Mouse (Mus musculus) hindbrain, embryonic 13.5 days (tissue): Measurements from ENCODE around the gene Tirap. TPM values are rescaled to one million over a fixed set of nuclear protein-coding genes. Genes with fewer than 3 reads are reported as not detected.

ENCODE experiments used
- ATAC-seq: fragments of 200-750 bp; cut with Nextera tagmentation; 2 replicates; pipeline ENCODE4 v1.8.0; 2017; ENCODE audit warnings: moderate TSS enrichment; ENCODE audit not compliant: low FRiP score
- H3K27ac ChIP-seq: fragments of 300-500 bp; sonication (generic); 2 replicates; pipeline ENCODE4 v1.5.1; 2015; ENCODE audit warnings: inconsistent platforms, mild to moderate bottlenecking, moderate library complexity
- H3K27me3 ChIP-seq: fragments of 300-500 bp; sonication (generic); 2 replicates; pipeline ENCODE4 v1.6.1; 2015; ENCODE audit warnings: mild to moderate bottlenecking, inconsistent platforms
- H3K36me3 ChIP-seq: fragments of 300-500 bp; sonication (generic); 2 replicates; pipeline ENCODE4 v1.6.1; 2015; ENCODE audit warnings: mild to moderate bottlenecking, inconsistent platforms
- H3K4me1 ChIP-seq: fragments of 300-500 bp; sonication (generic); replicated peaks from 2 replicates; pipeline ENCODE4 v1.6.1; 2015; ENCODE audit warnings: inconsistent platforms
- H3K4me2 ChIP-seq: fragments of 300-500 bp; sonication (generic); 2 replicates; pipeline ENCODE4 v1.6.1; 2015; ENCODE audit warnings: inconsistent platforms, mild to moderate bottlenecking, moderate library complexity
- H3K4me3 ChIP-seq: fragments of 300-500 bp; sonication (generic); 2 replicates; pipeline ENCODE4 v1.5.1; 2015; ENCODE audit warnings: mild to moderate bottlenecking, inconsistent platforms
- H3K9ac ChIP-seq: fragments of 300-500 bp; sonication (generic); 2 replicates; pipeline ENCODE4 v1.6.1; 2015; ENCODE audit warnings: mild to moderate bottlenecking, inconsistent platforms
- H3K9me3 ChIP-seq: fragments of 300-500 bp; sonication (generic); 2 replicates; pipeline ENCODE4 v1.6.1; 2016; ENCODE audit warnings: inconsistent platforms
- WGBS: fragments of 180-500 bp; shearing (Covaris S2); methylation state at CpG from one replicate; pipeline ENCODE4 v1.1.7; 2015; 5-methylcytosine and 5-hydroxymethylcytosine counted together
- polyA plus RNA-seq: library from polyadenylated mRNA; unstranded; fragments of >200 nt; fragmentation: Nextera tagmentation; extraction: Ambion mirVana; gene quantifications from 2 replicates; pipeline ENCODE4 v1.2.1, GENCODE M21; 2015

Gene Tirap
- polyA plus RNA-seq, 1 experiment from 2014 or later = 6.4 TPM

DNA sequence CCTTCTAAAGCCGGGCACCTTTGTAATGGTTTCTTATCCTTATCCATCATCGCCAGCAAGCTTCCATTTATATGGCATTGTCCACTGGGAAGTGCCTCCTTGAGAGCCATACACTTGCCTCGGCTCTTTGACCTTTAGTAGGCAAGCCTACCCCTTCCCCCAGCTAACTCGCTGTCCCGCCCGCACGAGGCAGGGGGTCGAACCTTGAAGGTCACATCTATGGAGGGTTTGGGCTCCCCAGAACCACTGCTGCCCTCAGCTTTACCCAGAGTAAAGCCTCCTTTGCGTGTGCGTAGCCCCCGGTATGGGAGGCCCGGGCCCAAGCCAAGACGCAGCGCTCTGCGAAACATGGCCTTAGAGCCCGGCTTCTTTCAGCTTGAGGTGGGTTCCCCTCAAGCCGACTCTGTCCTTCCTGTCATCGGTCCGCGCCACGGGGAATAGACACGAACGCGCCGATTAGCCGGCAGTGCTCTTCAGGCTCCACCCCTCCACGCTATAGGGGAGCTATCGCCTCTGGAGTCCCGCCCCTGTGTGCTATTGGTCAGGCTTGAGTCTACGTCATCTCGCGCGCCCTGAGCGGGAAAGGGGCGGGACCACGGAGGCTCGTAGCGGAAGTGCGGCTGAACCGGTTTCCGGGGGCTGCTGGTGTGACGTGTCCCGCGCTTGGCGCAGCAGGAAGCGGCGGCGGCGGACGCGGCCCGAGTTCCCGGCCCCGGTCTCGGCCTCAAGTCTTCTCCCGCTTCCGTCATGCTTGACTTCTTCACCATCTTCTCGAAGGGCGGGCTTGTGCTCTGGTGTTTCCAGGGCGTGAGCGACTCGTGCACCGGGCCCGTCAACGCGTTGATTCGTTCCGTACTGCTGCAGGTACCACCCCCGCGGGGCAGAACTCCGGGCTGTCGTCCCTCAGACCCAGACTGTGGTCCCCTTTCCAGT lies 10.7 kb upstream of the Tirap start, which contains the start of gene Foxred1:
Gene Foxred1, minus strand, starts transcription at position 514 of the 933 bp plus-strand sequence.
- ATAC-seq = peak; percentile 100
- peak within 1 kb of the TSS; percentile 90 for H3K9ac ChIP-seq
- WGBS = under 1% methylated on average over 72 of the region's 72 CpGs
- H3K4me2 ChIP-seq = peak within 1 kb of the TSS; percentile 89
- H3K27me3 ChIP-seq = no peaks in the 10 kb centered on the region
- H3K4me1 ChIP-seq = peaks cover 21% of the 10 kb centered on the region
- H3K9me3 ChIP-seq = no peaks in the 10 kb centered on the region
- peak within 1 kb of the TSS; percentile 94 for H3K27ac ChIP-seq
- H3K4me3 ChIP-seq = peak within 1 kb of the TSS; percentile 84
- peaks cover 61% of the 10 kb centered on the region for H3K36me3 ChIP-seq

DNA sequence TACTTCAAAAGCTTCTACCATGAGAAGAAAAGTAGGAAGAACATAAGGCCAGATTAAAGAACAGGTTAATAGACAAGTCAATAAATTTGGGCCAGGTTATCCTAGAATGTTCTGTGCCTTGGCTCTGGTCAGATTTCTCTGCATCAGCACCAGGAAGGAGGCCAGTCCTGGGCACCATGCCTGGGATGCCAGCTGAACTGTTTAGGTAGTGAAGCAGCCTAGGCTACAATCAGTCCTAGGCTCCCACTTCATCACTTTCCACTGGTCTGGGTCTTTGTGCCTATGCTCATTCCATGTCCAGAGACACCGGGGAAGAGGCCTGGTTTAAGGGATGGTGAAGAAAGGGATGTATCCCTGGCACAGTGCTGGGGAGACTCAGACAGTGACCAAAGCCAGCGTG lies 4.3 kb upstream of the Tirap start:
- no peak for ATAC-seq
- H3K9me3 ChIP-seq = no peaks in the 10 kb centered on the region
- no peak overlapping the region for H3K9ac ChIP-seq
- WGBS = 96% methylated on average over 2 of the region's 2 CpGs
- H3K36me3 ChIP-seq = peaks cover 46% of the 10 kb centered on the region
- H3K27me3 ChIP-seq = no peaks in the 10 kb centered on the region
- peaks cover 18% of the 10 kb centered on the region for H3K4me1 ChIP-seq
- no peak overlapping the region for H3K4me2 ChIP-seq
- no peak overlapping the region for H3K27ac ChIP-seq
- no peak overlapping the region for H3K4me3 ChIP-seq

GRCm38 (mm10) chr9:35203536-35203935 lies 3.4 kb upstream of the Tirap start:
- no peak for ATAC-seq
- H3K9me3 ChIP-seq = no peaks in the 10 kb centered on the region

GRCm38 (mm10) chr9:35200529-35201060 lies 504 bp upstream of the Tirap start:
- ATAC-seq = no peak

More at GRCm38 (mm10) chr9:35203536-35203935, 3.4 kb upstream of the Tirap start:
- Histone ChIP-seq H3K4me2 (no peak overlapping the region), H3K4me3 (no peak overlapping the region), H3K36me3 (peaks cover 43% of the 10 kb centered on the region), H3K4me1 (peaks cover 22% of the 10 kb centered on the region), H3K27me3 (no peaks in the 10 kb centered on the region), H3K27ac (no peak overlapping the region), H3K9ac (no peak overlapping the region)
- 75% methylated on average over 3 of the region's 3 CpGs for WGBS

GRCm38 (mm10) chr9:35198945-35199771 lies 933 bp downstream of the Tirap start:
- peak overlapping the region; percentile 81 for H3K9ac ChIP-seq
- peaks cover under 1% of the 10 kb centered on the region; the same call in 1 of the 2 replicates for H3K36me3 ChIP-seq
- peak overlapping the region; percentile 73 for H3K4me2 ChIP-seq
- WGBS = 28% methylated on average over 18 of the region's 18 CpGs
- peak; percentile 76 for ATAC-seq
- H3K4me1 ChIP-seq = peaks cover 22% of the 10 kb centered on the region
- peak overlapping the region; percentile 57 for H3K4me3 ChIP-seq
- H3K27me3 ChIP-seq = no peaks in the 10 kb centered on the region
- no peaks in the 10 kb centered on the region for H3K9me3 ChIP-seq
- H3K27ac ChIP-seq = no peak overlapping the region

More at GRCm38 (mm10) chr9:35200529-35201060, 504 bp upstream of the Tirap start:
- H3K4me2 ChIP-seq = peak overlapping the region; percentile 73
- H3K4me3 ChIP-seq = peak overlapping the region; percentile 57
- H3K4me1 ChIP-seq = peaks cover 22% of the 10 kb centered on the region
- no peak overlapping the region for H3K27ac ChIP-seq
- H3K9ac ChIP-seq = peak overlapping the region; percentile 81
- 69% methylated on average over 9 of the region's 9 CpGs for WGBS
- H3K36me3 ChIP-seq = peaks cover 14% of the 10 kb centered on the region
- no peaks in the 10 kb centered on the region for H3K27me3 ChIP-seq
- no peaks in the 10 kb centered on the region for H3K9me3 ChIP-seq

- H3K27ac ChIP-seq = no peak overlapping the region
- H3K4me3 ChIP-seq = no peak overlapping the region
- ATAC-seq = no peak
- no peaks in the 10 kb centered on the region for H3K9me3 ChIP-seq
- H3K9ac ChIP-seq = no peak overlapping the region
- H3K4me2 ChIP-seq = no peak overlapping the region
- no peaks in the 10 kb centered on the region for H3K36me3 ChIP-seq
- 71% methylated on average over 10 of the region's 10 CpGs for WGBS
- H3K27me3 ChIP-seq = no peaks in the 10 kb centered on the region
- peaks cover 22% of the 10 kb centered on the region for H3K4me1 ChIP-seq
These were observed 1.7 kb downstream of the Tirap start for GRCm38 (mm10) chr9:35198351-35198750.

GRCm38 (mm10) chr9:35197625-35198024 lies 2.5 kb downstream of the Tirap start:
- 92% methylated on average over 3 of the region's 3 CpGs for WGBS
- Histone ChIP-seq H3K4me2 (no peak overlapping the region), H3K27me3 (no peaks in the 10 kb centered on the region), H3K9me3 (no peaks in the 10 kb centered on the region), H3K36me3 (no peaks in the 10 kb centered on the region), H3K4me3 (no peak overlapping the region), H3K27ac (no peak overlapping the region), H3K4me1 (peaks cover 22% of the 10 kb centered on the region), H3K9ac (no peak overlapping the region)
- no peak for ATAC-seq

DNA sequence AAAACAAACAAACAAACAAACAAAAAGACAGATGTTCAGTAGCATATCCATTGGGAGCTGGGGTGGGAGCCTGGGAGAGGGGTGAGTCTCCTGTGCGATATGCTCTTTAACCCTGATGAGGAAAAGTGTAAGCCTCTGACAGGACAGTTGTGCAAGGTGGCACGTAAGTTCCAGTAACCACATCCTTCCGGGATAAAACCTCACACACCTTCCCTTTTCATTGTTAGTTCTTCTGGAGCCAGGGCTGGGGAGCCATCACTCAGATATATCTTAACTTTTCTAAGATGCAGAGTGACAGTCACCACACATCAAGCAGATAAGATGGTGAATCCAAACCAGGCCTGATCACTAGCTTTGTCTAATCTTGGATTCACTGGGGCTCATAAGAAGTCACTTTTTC lies 6.0 kb downstream of the Tirap start:
- Histone ChIP-seq H3K27ac (no peak overlapping the region), H3K4me3 (no peak overlapping the region), H3K9me3 (no peaks in the 10 kb centered on the region), H3K4me1 (peaks cover 1% of the 10 kb centered on the region; the same call in 1 of the 2 replicates), H3K9ac (no peak overlapping the region), H3K36me3 (peaks cover 8% of the 10 kb centered on the region; the same call in 1 of the 2 replicates), H3K4me2 (no peak overlapping the region), H3K27me3 (no peaks in the 10 kb centered on the region)
- no peak for ATAC-seq
- 95% methylated on average over 3 of the region's 3 CpGs for WGBS

- no peak overlapping the region for H3K9ac ChIP-seq
- H3K4me1 ChIP-seq = peaks cover 5% of the 10 kb centered on the region; the same call in 1 of the 2 replicates
- ATAC-seq = 0 out of 2 replicates have a peak, but pooled peaks have one; percentile 32
- 79% methylated on average over 11 of the region's 11 CpGs for WGBS
- H3K9me3 ChIP-seq = no peaks in the 10 kb centered on the region
- no peaks in the 10 kb centered on the region for H3K27me3 ChIP-seq
- H3K4me2 ChIP-seq = no peak overlapping the region
- H3K27ac ChIP-seq = no peak overlapping the region
- no peak overlapping the region for H3K4me3 ChIP-seq
- peaks cover 15% of the 10 kb centered on the region; the same call in 1 of the 2 replicates for H3K36me3 ChIP-seq
These were observed 7.0 kb downstream of the Tirap start for GRCm38 (mm10) chr9:35192983-35193542.

DNA sequence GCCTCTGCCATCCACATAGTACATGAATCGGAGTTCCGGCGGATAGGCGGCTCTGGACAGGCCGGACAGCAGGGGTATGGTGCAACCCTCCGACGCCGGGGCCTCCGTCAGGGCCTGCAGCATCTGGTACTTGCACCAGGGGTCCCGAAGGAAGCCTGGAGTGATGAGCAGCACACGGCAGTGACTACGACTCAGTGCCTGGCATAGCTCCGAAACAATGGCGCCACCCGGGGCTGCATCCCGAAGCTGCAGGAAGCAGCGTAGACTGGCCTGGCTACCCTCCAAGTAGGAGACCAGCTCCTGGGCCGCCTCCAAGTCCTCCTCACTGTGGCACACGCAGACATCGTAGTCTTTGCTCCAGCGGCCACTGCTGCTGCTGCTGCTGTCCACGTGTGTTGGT lies 11.4 kb downstream of the Tirap start:
- no peak overlapping the region for H3K4me2 ChIP-seq
- 69% methylated on average over 22 of the region's 22 CpGs for WGBS

DNA sequence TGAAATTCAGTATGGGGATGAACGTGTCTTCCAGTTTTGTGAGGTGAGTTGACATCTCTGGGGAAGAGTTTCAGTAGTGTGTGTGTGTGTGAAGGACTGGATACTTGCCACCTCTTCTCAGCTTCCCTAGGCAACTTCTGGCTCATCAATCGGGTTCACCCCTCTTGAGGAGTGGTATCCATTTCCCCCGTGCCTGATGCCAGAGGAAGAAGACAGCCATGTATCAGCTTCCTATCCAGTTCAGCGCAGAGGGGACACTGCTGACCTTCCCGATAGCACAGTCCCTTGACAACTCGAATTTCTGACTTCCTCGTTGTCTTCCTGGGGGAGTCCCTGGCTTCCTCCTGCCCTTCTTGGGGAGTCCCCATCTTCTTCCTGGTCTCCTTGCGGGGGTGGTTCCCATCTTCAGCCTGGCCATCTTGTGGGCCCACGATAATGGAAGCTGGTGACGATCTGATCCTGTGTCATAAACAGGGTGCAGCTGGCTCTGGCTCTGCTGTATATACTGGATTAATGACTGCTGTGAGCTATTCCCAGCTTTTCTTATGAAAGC lies 12.7 kb downstream of the Tirap start:
- H3K4me2 ChIP-seq = no peak overlapping the region

More for the DNA sequence above, 11.4 kb downstream of the Tirap start:
- Histone ChIP-seq H3K36me3 (peaks cover 23% of the 10 kb centered on the region; the same call in 1 of the 2 replicates), H3K4me1 (peaks cover 5% of the 10 kb centered on the region; the same call in 1 of the 2 replicates), H3K27me3 (no peaks in the 10 kb centered on the region), H3K27ac (0 out of 2 replicates have a peak overlapping the region, but pooled peaks have one; percentile 4), H3K9ac (no peak overlapping the region), H3K9me3 (no peaks in the 10 kb centered on the region), H3K4me3 (no peak overlapping the region)
- peak; percentile 55 for ATAC-seq

More for the DNA sequence above, 12.7 kb downstream of the Tirap start:
- no peak for ATAC-seq
- no peaks in the 10 kb centered on the region for H3K27me3 ChIP-seq
- H3K4me1 ChIP-seq = 0 out of 2 replicates have a peak, but pooled peaks cover 5% of the 10 kb centered on the region
- WGBS = 89% methylated on average over 10 of the region's 10 CpGs
- no peak overlapping the region for H3K27ac ChIP-seq
- H3K9me3 ChIP-seq = no peaks in the 10 kb centered on the region
- H3K36me3 ChIP-seq = peaks cover 23% of the 10 kb centered on the region; the same call in 1 of the 2 replicates
- H3K4me3 ChIP-seq = no peak overlapping the region
- H3K9ac ChIP-seq = no peak overlapping the region
